Mouse (Mus musculus) adipose tissue, adult 10 weeks (tissue): ENCODE data around the gene Hrasls. TPM values are rescaled to one million over a fixed set of nuclear protein-coding genes. Genes with fewer than 3 reads are reported as not detected.

Experiments used
- polyA plus RNA-seq: library from polyadenylated mRNA; stranded (reverse); fragments of 350-450 nt; fragmentation: Illumina TruSeq; extraction: RNeasy Lipid Tissue Mini Kit (QIAGEN cat#74804); gene quantifications from one replicate; pipeline ENCODE4 v1.2.3, GENCODE M21; 2014; ENCODE audit warnings: low read depth, low replicate concordance

Gene Hrasls
- polyA plus RNA-seq = 8.8 TPM

DNA sequence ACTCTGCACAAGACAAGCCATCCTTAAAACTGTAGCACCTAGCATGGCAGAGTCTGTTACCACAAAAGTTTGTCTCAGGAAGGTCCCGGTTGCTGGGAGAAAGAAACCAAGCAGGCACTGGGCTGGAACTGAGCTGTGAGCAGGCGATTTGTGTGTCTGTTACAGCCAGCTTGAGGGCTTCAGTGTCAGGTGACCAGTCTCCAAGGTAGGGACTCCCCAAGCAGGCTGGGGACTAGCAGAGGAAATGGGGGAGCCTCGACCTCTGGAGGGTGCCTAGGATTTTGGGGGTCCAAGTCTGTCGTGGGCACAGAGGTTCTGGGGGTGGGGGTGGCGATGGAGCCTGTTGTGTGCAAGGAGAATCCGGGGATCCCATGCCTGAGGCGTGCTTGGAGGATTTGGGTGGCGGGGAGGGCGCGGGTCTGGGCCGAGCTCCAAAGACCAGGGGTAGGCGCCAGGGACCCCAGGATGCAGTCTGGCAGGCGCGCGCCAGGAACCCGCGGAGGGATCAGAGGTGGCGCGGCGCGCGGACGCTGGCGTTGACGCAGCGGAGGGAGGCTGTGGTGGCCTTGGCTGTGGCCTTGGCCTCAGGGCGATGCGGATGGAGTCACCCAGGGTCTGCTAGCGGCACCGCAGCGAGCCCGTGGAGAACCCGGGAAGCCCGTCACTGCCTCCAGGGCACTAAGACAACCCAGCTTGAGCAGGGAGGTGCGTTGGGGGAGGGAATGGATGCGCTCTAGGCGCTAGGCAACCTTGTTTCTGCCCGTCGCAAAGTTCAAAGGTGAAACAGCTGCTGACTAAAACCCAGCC is at the start of gene Hrasls:
TSS of gene Hrasls (plus strand) at position 91 of the 807 bp plus-strand sequence.

Other genes with a start within 250 kb of the Hrasls start
- 0.09 TPM for gene Atp13a5, start 169.0 kb downstream of the Hrasls start, polyA plus RNA-seq